Mouse (Mus musculus): ENCODE data around the gene Elavl4. TPM values are rescaled to one million over a fixed set of nuclear protein-coding genes. Genes with fewer than 3 reads are reported as not detected.

The Elavl4 gene
- polyA plus RNA-seq, 1 experiment from 2014 or later = 261 TPM

Other genes starting within 250 kb of the Elavl4 start
- 1.7 and 1.9 TPM in 2 replicates for gene Agbl4, start 45.8 kb upstream of the Elavl4 start, polyA plus RNA-seq (2015; fragmentation: Nextera tagmentation; extraction: Ambion mirVana)